Mouse (Mus musculus): ENCODE results near the gene Rimklb. TPM values are rescaled to one million over a fixed set of nuclear protein-coding genes. Genes with fewer than 3 reads are reported as not detected.

Rimklb gene
- polyA plus RNA-seq (2012; rRNA removed), result 0.35 and 1.00 TPM in 2 replicates

DNA sequence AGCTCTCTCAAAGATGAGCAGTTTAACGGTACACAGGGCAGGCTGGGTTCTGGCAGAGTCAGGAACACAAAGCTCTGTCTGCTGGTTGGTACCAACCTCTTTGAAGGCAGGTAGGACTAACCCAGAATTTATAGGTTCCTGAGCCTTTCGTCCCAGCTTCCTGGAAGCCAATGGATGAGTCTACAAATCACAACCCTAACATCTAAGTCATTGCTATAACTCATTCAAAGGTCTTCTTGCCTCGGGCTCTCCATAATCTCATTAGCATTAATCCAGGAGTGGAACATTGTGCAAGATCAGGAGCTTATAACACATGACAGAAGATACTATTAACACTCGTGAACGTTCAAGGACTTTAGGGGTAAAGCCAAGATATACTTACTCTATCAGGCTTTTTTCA lies at the start of gene Rimklb:
Rimklb (minus strand) TSS at position 101 of the 400 bp plus-strand sequence.

GRCm38 (mm10) chr6:122505545-122505944 lies 7.0 kb upstream of the Rimklb start, which contains the start of gene Mfap5:
TSS of gene Mfap5 (plus strand) at chr6:122505845.

Other genes with a start within 250 kb of the Rimklb start
- not detected in 2 replicates for gene Klrg1, start 215.9 kb downstream of the Rimklb start, polyA plus RNA-seq (2012; rRNA removed)
- 49.1 and 56.9 TPM in 2 replicates for gene M6pr, start 190.0 kb downstream of the Rimklb start, polyA plus RNA-seq (2012; rRNA removed)
- gene Phc1, start 158.2 kb downstream of the Rimklb start, polyA plus RNA-seq (2012; rRNA removed), result 2.1 and 2.2 TPM in 2 replicates
- 0.12 and 0.27 TPM in 2 replicates for gene Mfap5, start 7.1 kb upstream of the Rimklb start, polyA plus RNA-seq (2012; rRNA removed)
- gene Aicda, start 55.0 kb upstream of the Rimklb start, polyA plus RNA-seq (2012; rRNA removed), result not detected in 2 replicates
- 3.6 and 5.6 TPM in 2 replicates for gene Apobec1, start 103.7 kb upstream of the Rimklb start, polyA plus RNA-seq (2012; rRNA removed)
- gene Gdf3, start 111.3 kb upstream of the Rimklb start, polyA plus RNA-seq (2012; rRNA removed), result 1.5 and 1.6 TPM in 2 replicates
- gene Dppa3, start 127.6 kb upstream of the Rimklb start, polyA plus RNA-seq (2012; rRNA removed), result not detected in 2 replicates
- 0.01 TPM in 2 replicates for gene Nanog, start 208.7 kb upstream of the Rimklb start, polyA plus RNA-seq (2012; rRNA removed)

All from liver, embryonic 14 days (tissue).